Mouse (Mus musculus): ENCODE data around the gene Golga1. TPM values are rescaled to one million over a fixed set of nuclear protein-coding genes. Genes with fewer than 3 reads are reported as not detected.
"Not testable (repeated sequence)": the region's sequence is repeated elsewhere in the genome, so short reads cannot be mapped to it uniquely, and the experiment has no call there.

The Golga1 gene
- polyA plus RNA-seq (2014; fragmentation: Nextera tagmentation; extraction: Ambion mirVana), result 29.1 and 34.2 TPM in 2 replicates

DNA sequence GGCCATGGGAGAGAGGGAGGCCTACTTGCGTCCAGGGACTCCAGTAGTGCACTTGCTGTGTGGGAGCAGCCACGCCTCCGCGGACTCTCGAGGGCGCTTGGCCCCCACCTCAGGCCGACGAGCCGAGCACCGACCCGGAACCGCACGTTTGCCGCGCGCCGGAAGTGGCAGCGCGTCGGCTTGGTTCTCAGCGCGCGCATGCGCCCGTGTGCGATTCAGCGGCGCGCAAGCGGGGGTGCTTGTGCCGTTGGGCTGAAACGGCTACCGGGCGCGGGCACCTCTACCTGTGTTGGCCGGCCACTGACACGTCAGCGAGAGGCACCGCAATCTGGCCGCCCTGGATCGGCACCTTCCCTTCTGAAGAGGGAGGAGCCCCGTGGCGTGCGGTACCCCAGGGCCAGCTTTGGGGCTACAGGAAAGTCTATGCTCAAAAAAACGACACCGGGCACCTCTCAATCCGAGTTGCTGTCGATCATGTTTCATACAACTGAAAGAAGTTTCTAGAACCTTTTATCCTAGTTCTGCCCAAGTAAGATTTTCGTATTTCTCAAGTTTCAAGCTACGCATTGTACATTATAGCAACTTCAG, at the start of gene Golga1:
Golga1 (minus strand) TSS at position 142 of the 588 bp plus-strand sequence.
- Histone ChIP-seq H3K9ac (peak within 1 kb of the TSS; percentile 85), H3K27me3 (ENCODE audit: control insufficient read depth, insufficient read depth, low read length) (no peaks in the 10 kb centered on the region), H3K4me1 (replicated peaks; ENCODE audit: control insufficient read depth, insufficient read depth, low read length) (peaks cover 9% of the 10 kb centered on the region; the same call in 1 of the 2 replicates), H3K36me3 (replicated peaks; ENCODE audit: control insufficient read depth, insufficient read depth) (peaks cover 26% of the 10 kb centered on the region), H3K27ac (peak within 1 kb of the TSS; percentile 85), H3K4me3 (replicated peaks; ENCODE audit: low read length) (peak within 1 kb of the TSS; percentile 76), H3K9me3 (ENCODE audit: control insufficient read depth, low read length) (no peaks in the 10 kb centered on the region), H3K4me2 (replicated peaks) (peak within 1 kb of the TSS; percentile 83)
- peak; percentile 99 for ATAC-seq (ENCODE audit: low FRiP score)
- WGBS, result 1% methylated on average over 50 of the region's 50 CpGs
- DNase-seq (ENCODE audit: low spot score), result peak; percentile 92

DNA sequence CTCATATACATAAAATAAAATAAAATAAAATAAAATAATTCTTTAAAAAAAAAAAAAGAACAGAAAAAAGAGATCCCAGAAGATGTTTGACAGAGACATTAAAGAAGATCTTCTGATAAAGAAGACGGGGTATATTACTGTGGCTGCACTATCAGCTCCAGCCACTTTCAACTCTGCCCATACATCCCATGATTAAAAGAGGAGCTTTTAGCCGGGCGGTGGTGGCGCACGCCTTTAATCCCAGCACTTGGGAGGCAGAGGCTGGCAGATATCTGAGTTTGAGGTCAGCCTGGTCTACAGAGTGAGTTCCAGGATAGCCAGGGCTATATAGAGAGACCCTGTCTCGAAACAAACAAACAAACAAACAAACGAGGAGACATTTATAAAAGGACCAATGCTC, 48.8 kb upstream of the Golga1 start:
- no peaks in the 10 kb centered on the region for H3K27me3 ChIP-seq (ENCODE audit: control insufficient read depth, insufficient read depth, low read length)
- H3K4me3 ChIP-seq (replicated peaks; ENCODE audit: low read length), result no peak overlapping the region
- ATAC-seq (ENCODE audit: low FRiP score), result no peak
- H3K9me3 ChIP-seq (ENCODE audit: control insufficient read depth, low read length), result no peaks in the 10 kb centered on the region
- no peak overlapping the region for H3K27ac ChIP-seq
- no peak for DNase-seq (ENCODE audit: low spot score)
- H3K9ac ChIP-seq, result no peak overlapping the region
- H3K36me3 ChIP-seq (replicated peaks; ENCODE audit: control insufficient read depth, insufficient read depth), result peaks cover 83% of the 10 kb centered on the region
- WGBS, result 95% methylated on average over 7 of the region's 7 CpGs
- H3K4me2 ChIP-seq (replicated peaks), result no peak overlapping the region
- no peaks in the 10 kb centered on the region for H3K4me1 ChIP-seq (replicated peaks; ENCODE audit: control insufficient read depth, insufficient read depth, low read length)

DNA sequence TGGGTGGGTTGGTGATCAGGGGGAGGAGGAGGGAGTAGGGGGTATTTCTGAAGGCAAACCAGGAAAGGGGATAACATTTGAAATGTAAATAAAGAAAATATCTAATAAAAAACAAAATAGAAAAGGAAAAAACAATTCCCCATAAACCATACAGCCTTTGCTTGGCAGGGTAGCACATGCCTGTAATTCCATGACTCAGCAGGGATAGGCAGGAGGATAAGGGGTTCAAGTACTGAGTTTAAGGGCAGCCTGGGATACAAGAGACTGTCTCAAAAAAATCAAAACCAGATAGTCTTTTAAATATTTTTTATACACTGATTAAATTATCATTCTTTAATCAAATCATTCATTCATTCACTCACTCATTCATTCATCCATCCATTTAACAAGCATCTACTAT, 45.2 kb upstream of the Golga1 start:
- no peak overlapping the region for H3K4me3 ChIP-seq (replicated peaks; ENCODE audit: low read length)
- H3K4me1 ChIP-seq (replicated peaks; ENCODE audit: control insufficient read depth, insufficient read depth, low read length), result no peaks in the 10 kb centered on the region
- no peak overlapping the region for H3K9ac ChIP-seq
- no peak for ATAC-seq (ENCODE audit: low FRiP score)
- DNase-seq (ENCODE audit: low spot score), result no peak
- H3K9me3 ChIP-seq (ENCODE audit: control insufficient read depth, low read length), result no peaks in the 10 kb centered on the region
- H3K27me3 ChIP-seq (ENCODE audit: control insufficient read depth, insufficient read depth, low read length), result no peaks in the 10 kb centered on the region
- H3K4me2 ChIP-seq (replicated peaks), result no peak overlapping the region
- no peak overlapping the region for H3K27ac ChIP-seq
- H3K36me3 ChIP-seq (replicated peaks; ENCODE audit: control insufficient read depth, insufficient read depth), result peaks cover 76% of the 10 kb centered on the region

GRCm38 (mm10) chr2:39109712-39110111, 44.4 kb upstream of the Golga1 start:
- not testable (repeated sequence) for ATAC-seq (ENCODE audit: low FRiP score); H3K27me3 ChIP-seq (ENCODE audit: control insufficient read depth, insufficient read depth, low read length); H3K4me2 ChIP-seq (replicated peaks); H3K9me3 ChIP-seq (ENCODE audit: control insufficient read depth, low read length); DNase-seq (ENCODE audit: low spot score); H3K9ac ChIP-seq; H3K4me1 ChIP-seq (replicated peaks; ENCODE audit: control insufficient read depth, insufficient read depth, low read length); H3K27ac ChIP-seq; H3K4me3 ChIP-seq (replicated peaks; ENCODE audit: low read length)
- H3K36me3 ChIP-seq (replicated peaks; ENCODE audit: control insufficient read depth, insufficient read depth), result peaks cover 76% of the 10 kb centered on the region

DNA sequence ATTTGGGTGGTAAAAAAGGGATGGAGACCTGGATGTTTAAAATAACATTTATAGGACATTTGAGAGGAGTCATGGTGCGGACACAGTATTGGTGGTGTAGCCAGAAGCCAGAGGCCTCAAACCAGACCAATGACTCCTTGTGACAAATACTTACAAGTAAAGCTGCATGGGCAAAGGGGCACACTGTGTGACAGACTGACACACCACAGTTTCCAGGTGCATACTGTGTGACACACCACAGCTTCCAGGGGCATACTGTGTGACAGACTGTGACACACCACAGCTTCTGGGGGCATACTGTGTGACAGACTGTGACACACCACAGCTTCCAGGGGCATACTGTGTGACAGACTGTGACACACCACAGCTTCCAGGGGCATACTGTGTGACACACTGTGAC, 34.6 kb upstream of the Golga1 start:
- not testable (repeated sequence) for H3K27ac ChIP-seq; H3K4me3 ChIP-seq (replicated peaks; ENCODE audit: low read length); DNase-seq (ENCODE audit: low spot score); H3K4me1 ChIP-seq (replicated peaks; ENCODE audit: control insufficient read depth, insufficient read depth, low read length); ATAC-seq (ENCODE audit: low FRiP score); H3K9me3 ChIP-seq (ENCODE audit: control insufficient read depth, low read length); H3K27me3 ChIP-seq (ENCODE audit: control insufficient read depth, insufficient read depth, low read length); H3K9ac ChIP-seq; H3K4me2 ChIP-seq (replicated peaks)
- H3K36me3 ChIP-seq (replicated peaks; ENCODE audit: control insufficient read depth, insufficient read depth), result peaks cover 61% of the 10 kb centered on the region
- 100% methylated on average over 1 of the region's 1 CpGs for whole genome bisulfite sequencing

GRCm38 (mm10) chr2:39097993-39098392, 32.7 kb upstream of the Golga1 start:
- Histone ChIP-seq H3K4me2 (replicated peaks) (no peak overlapping the region), H3K4me1 (replicated peaks; ENCODE audit: control insufficient read depth, insufficient read depth, low read length) (no peaks in the 10 kb centered on the region), H3K36me3 (replicated peaks; ENCODE audit: control insufficient read depth, insufficient read depth) (peaks cover 57% of the 10 kb centered on the region), H3K27me3 (ENCODE audit: control insufficient read depth, insufficient read depth, low read length) (no peaks in the 10 kb centered on the region), H3K9me3 (ENCODE audit: control insufficient read depth, low read length) (no peaks in the 10 kb centered on the region), H3K9ac (no peak overlapping the region), H3K27ac (no peak overlapping the region), H3K4me3 (replicated peaks; ENCODE audit: low read length) (no peak overlapping the region)
- no peak for DNase-seq (ENCODE audit: low spot score)
- ATAC-seq (ENCODE audit: low FRiP score), result no peak

- ATAC-seq (ENCODE audit: low FRiP score) (no peak), DNase-seq (ENCODE audit: low spot score) (no peak)
- WGBS, result 94% methylated on average over 1 of the region's 1 CpGs
- H3K9ac ChIP-seq, result no peak overlapping the region
- H3K27me3 ChIP-seq (ENCODE audit: control insufficient read depth, insufficient read depth, low read length), result no peaks in the 10 kb centered on the region
- H3K4me2 ChIP-seq (replicated peaks), result no peak overlapping the region
- H3K4me3 ChIP-seq (replicated peaks; ENCODE audit: low read length), result no peak overlapping the region
- H3K4me1 ChIP-seq (replicated peaks; ENCODE audit: control insufficient read depth, insufficient read depth, low read length), result no peaks in the 10 kb centered on the region
- H3K36me3 ChIP-seq (replicated peaks; ENCODE audit: control insufficient read depth, insufficient read depth), result peaks cover 65% of the 10 kb centered on the region
- H3K27ac ChIP-seq, result no peak overlapping the region
- H3K9me3 ChIP-seq (ENCODE audit: control insufficient read depth, low read length), result no peaks in the 10 kb centered on the region
Observed at GRCm38 (mm10) chr2:39091966-39092365, 26.6 kb upstream of the Golga1 start.

DNA sequence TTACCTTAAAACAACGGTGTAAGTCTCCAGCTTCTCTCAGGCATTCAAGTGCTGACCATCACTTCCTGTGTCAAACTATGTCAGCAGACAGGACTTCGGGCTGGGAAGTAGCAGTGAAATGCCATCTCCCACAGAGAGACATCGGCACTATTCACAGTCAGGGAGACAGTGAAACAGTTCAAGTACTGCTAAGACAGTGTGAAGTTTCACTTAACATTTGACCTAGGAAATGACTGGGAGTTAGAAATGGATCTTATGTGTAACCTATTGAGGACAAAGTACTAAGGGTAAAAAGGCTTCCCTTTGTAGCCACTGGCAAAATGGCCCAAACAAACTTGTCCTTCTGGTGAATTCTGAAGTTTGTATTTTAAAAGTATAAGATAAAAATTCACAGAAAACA, 17.4 kb upstream of the Golga1 start:
- no peak for DNase-seq (ENCODE audit: low spot score)
- ATAC-seq (ENCODE audit: low FRiP score), result no peak
- Histone ChIP-seq H3K27ac (no peak overlapping the region), H3K9me3 (ENCODE audit: control insufficient read depth, low read length) (no peaks in the 10 kb centered on the region), H3K4me2 (replicated peaks) (no peak overlapping the region), H3K4me3 (replicated peaks; ENCODE audit: low read length) (no peak overlapping the region), H3K4me1 (replicated peaks; ENCODE audit: control insufficient read depth, insufficient read depth, low read length) (no peaks in the 10 kb centered on the region), H3K9ac (no peak overlapping the region), H3K36me3 (replicated peaks; ENCODE audit: control insufficient read depth, insufficient read depth) (peaks cover 86% of the 10 kb centered on the region), H3K27me3 (ENCODE audit: control insufficient read depth, insufficient read depth, low read length) (no peaks in the 10 kb centered on the region)
- 83% methylated on average over 3 of the region's 3 CpGs for WGBS

DNA sequence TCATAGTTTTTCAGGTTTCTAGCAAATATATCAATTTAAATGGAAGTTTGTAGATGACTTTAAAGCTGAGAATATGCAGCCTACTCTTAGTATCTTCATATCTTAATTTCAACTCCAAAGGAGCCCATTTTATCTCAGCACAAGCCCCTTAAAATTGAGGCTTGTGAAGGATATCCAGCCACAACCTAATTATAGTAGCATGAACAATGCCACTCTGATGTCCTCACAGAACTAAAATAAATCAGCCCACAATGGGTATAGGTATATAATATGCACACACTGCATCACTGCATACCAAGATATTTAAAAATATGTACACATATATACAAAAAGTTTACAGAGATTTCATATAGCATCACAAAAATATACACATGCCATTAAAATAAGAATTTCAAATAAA, 5.3 kb upstream of the Golga1 start:
- H3K9me3 ChIP-seq (ENCODE audit: control insufficient read depth, low read length), result no peaks in the 10 kb centered on the region
- ATAC-seq (ENCODE audit: low FRiP score), result no peak

GRCm38 (mm10) chr2:39069096-39069495, 3.8 kb upstream of the Golga1 start:
- no peak overlapping the region for H3K4me2 ChIP-seq (replicated peaks)
- peaks cover 7% of the 10 kb centered on the region; the same call in 1 of the 2 replicates for H3K36me3 ChIP-seq (replicated peaks; ENCODE audit: control insufficient read depth, insufficient read depth)
- no peak for ATAC-seq (ENCODE audit: low FRiP score)
- no peak overlapping the region for H3K4me3 ChIP-seq (replicated peaks; ENCODE audit: low read length)
- no peaks in the 10 kb centered on the region for H3K9me3 ChIP-seq (ENCODE audit: control insufficient read depth, low read length)
- no peak overlapping the region for H3K9ac ChIP-seq
- H3K27ac ChIP-seq, result no peak overlapping the region
- no peak for DNase-seq (ENCODE audit: low spot score)
- WGBS, result 82% methylated on average over 1 of the region's 1 CpGs
- peaks cover 6% of the 10 kb centered on the region; the same call in 1 of the 2 replicates for H3K4me1 ChIP-seq (replicated peaks; ENCODE audit: control insufficient read depth, insufficient read depth, low read length)
- H3K27me3 ChIP-seq (ENCODE audit: control insufficient read depth, insufficient read depth, low read length), result no peaks in the 10 kb centered on the region

More for the DNA sequence above, 5.3 kb upstream of the Golga1 start:
- Histone ChIP-seq H3K4me1 (replicated peaks; ENCODE audit: control insufficient read depth, insufficient read depth, low read length) (no peaks in the 10 kb centered on the region), H3K27ac (no peak overlapping the region), H3K4me3 (replicated peaks; ENCODE audit: low read length) (no peak overlapping the region), H3K9ac (no peak overlapping the region), H3K4me2 (replicated peaks) (no peak overlapping the region), H3K36me3 (replicated peaks; ENCODE audit: control insufficient read depth, insufficient read depth) (peaks cover 12% of the 10 kb centered on the region; the same call in 1 of the 2 replicates), H3K27me3 (ENCODE audit: control insufficient read depth, insufficient read depth, low read length) (no peaks in the 10 kb centered on the region)
- no peak for DNase-seq (ENCODE audit: low spot score)

All from hindbrain, embryonic 14.5 days (tissue).